Mouse (Mus musculus) cerebellum, postnatal 14 days (tissue): Measurements from ENCODE around the gene Magix.

Source experiments
- DNase-seq, 2 experiments: peaks; one replicate each; pipeline ENCODE4 v3.0.0; 2021; ENCODE audit warnings: mixed read lengths in 2 of 2

Gene Magix

DNA sequence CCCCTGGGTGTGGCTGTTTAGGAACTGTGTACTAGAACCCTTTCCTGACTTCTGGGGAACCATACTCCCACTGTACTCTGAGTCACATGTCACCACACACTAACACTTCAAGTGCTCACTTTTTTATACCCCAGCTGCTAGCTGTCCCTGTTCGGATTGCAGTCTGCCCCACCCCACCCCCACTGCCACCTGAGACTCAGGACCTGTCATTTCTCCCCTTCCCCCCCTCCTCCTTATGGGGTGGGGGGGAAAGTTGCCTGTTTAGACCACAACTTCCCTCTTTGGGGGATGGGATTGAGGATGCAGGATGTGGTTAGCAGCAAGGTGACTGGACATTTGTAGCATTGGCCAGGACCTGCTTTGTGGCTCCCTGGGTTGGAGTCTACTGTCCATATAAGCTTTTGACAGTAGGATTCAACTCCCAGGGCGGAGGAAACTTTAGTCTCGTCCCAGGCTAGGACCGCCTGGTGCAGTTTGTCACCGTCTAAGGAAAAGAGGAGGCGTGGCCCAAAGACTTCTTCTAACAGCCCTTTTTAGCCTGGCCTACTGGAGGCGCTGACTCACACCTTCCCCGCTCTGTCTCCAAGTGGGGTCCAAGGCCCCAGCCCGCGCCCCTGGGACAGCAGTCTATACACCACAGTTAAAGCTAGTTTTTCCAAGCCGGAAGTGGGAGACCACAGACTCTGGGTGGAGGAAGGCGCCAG is 7.3 kb downstream of the Magix start:
- DNase-seq, result no peak

DNA sequence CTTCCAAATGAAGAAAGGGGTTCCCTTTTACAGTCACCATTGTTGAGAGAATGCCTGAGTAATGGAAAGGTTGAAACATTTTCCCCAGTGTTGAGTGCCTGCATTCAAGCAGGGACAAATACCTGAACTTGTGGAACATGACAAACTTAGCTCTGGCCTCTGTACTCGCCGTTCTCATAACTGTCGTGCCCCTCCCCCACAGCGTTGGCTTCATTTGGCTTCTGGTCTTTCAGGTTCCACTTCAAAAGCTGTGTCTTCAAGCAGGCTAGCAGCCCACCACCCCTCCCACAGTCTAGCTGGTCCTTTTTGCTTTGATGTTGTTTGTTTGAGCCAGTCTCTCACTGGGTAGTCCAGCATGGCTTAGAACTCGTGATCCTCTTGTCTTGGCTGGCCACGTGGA is 8.3 kb downstream of the Magix start:
- peak in 1 of 2 experiments; percentile 14 for DNase-seq

DNA sequence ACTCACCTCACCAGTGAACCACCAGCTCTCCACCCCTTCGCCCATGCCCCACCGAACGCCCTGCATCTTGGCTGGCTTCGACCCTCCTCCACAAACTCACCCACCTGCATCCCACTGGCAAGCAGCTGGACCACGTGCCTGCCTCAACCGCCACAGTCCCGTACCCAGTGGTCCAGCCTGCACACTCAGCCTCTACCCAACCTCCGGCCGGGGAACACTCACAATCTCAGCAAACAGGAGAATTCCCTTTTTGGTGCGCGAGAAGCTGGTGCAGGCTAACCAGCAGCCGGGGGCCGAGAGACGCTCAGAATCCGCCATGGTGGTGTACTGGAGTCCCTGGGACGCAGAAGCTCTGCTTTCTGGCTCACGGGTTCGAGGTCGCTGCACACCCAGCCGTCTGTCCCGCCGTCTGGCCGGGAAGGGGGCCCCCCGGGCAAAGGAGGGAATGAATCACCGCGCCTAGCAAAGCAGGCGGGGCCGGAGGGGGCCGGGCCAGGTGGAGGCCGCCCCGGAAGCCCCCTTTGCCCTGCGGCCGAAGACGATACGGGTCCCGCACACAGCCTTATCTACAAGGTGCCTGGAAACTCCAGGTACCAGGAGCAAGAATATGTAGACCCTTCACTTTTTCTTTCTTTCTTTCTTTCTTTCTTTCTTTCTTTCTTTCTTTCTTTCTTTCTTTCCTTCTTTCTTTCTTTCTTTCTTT is 10.0 kb downstream of the Magix start, which contains the start of gene Plp2:
Plp2 (minus strand) TSS at position 470 of the 703 bp plus-strand sequence.
- DNase-seq, result peak; percentile 33 to 41

DNA sequence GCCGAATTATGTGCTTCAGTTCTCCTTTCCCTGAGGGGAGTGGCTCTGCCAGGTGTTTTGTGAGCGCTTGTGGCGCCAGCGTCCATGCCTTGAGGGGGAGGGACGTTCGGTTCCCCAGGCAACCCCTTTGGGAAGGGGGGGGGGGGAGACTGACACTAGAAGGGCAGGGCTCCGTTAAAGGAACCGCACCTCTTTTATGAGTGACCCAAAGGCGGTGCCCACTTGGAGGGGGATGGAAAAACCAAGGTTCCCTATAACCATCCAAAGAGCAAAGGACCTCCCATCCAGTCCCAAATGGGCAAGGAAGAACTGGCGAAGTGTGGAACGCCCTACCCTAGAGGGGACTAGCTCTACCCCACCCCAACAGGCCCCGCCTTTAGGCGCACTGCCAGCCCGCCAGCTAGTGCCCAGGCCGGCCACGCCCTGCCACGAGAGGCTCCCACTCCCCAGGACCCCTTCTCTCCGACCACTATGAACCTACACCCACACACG is 10.6 kb downstream of the Magix start:
- DNase-seq, result peak; percentile 72 to 83

DNA sequence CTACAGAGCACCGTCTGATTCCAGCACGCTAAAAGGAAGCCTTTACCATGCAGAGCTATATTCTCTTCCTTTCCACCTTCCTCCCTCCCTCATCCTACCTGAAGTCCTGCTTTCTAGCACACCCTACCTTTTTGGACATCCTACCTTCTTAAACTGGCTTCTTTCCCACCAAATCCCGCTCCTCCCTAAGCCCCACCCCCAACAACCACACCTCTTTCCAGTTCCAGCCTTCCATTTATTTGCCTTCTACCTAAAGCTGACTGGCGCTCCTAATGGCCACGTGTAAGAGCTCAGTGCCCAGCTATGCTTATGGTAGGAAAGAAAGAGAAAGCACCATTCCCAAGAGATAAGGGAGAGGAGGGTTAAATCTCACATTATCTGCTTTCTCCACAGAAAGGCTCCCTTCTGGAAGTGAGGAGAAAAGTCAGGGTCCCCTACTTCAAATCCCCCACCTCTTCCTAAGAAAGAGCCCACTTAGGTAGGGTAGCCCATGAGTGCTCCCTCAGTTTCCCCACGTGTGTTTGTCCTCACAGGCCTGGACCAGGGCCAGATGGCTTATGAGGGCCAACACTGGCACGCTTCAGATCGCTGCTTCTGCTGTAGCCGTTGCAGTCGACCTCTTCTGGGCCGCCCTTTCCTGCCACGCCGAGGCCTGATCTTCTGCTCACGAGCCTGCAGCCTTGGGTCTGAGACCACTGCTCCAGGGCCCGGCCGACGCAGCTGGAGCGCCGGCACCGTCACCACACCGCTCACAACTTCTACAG is 15.1 kb downstream of the Magix start:
- peak in 1 of 2 experiments; percentile 47 for DNase-seq

DNA sequence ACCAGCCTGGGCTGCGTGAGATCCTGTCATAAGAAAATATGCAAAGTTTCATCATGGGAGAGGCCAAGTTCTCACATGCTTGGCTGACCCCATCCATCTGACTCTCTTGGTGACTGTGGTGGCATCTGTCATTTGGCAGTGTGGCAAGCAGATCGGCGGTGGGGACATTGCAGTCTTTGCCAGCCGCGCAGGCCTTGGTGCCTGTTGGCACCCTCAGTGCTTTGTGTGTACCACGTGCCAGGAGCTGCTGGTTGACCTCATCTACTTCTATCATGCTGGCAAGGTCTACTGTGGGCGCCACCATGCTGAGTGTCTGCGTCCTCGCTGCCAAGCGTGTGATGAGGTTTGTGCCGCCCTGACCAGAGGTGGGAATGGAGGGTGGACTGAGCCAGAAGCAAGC is 16.3 kb downstream of the Magix start:
- peak; percentile 86 to 87 for DNase-seq

DNA sequence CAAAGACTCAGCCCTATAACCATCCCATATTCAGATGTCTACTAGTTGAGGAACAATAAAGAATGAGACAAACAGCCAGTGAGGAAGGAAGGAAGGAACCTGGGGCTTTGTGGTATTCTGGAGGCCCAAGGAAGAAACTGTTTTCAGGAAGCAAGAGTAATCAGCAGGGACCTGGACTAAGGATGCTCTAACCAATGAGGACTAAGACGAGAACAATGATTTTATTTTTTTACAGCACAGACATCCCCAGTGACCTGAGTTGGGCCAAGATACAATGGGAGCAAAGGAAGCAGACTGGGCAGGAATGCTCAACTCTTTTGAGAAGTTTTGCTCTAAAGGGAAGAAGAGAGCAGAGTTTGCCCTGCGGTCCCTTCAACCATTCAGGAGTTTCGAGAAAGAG is 18.1 kb downstream of the Magix start:
- no peak for DNase-seq

DNA sequence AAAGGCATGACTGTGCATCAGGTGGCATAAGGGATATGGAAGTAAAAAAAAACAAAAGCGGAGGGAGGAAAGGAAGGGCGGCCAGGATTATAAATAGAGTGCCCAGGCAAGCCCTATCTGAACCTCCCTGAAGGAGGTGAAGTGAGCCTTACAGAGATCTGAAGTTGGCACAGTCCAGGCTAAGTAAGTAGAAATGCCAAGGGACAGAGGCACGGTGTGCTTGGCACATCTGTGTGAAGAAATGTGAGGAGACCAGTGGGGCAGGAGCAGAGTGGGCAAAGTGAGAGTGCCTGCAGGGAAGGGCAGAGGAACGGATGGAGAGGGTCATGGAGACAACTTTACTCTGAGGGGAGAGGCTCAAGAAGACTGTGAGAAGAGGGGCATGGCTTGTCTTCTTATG is 20.0 kb downstream of the Magix start:
- no peak for DNase-seq

DNA sequence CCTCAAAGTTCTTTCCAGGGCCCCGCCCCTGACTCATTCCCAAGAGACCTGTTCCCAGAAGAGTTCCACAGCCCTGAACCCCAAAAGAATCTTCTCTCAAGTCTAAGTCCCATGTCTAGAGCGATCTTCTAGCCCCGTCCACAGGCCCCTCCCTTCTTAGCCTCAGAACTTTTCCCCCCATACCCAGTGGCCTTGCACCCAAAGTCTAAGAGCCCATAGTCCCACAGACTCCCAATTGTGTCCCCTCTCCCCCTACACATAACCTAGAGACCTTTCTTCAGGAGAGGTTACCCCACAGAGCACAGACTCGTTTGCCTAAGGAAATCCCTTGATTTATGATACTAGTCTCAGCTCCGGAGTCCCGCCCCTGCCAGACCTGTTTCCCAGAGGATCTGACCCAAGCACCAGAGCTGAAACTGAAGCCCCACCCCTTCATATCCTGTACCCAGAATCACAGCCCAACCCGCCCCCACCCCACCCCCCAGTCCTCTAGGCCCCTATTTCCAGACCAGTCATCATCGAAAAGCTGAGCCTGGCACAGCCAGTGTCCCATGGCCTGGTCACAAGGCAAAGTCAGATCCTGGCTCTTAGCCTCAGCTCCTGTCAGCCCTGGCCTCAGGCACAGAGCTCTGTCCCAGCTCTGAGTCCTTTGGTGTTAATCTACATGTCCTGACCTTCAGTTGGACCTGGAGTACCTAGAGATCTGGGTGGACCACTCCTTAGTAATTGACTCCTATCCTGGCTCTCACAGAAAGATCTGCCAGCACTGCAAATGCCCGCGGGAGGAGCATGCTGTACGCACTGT is 22.1 kb downstream of the Magix start:
- DNase-seq, result no peak

DNA sequence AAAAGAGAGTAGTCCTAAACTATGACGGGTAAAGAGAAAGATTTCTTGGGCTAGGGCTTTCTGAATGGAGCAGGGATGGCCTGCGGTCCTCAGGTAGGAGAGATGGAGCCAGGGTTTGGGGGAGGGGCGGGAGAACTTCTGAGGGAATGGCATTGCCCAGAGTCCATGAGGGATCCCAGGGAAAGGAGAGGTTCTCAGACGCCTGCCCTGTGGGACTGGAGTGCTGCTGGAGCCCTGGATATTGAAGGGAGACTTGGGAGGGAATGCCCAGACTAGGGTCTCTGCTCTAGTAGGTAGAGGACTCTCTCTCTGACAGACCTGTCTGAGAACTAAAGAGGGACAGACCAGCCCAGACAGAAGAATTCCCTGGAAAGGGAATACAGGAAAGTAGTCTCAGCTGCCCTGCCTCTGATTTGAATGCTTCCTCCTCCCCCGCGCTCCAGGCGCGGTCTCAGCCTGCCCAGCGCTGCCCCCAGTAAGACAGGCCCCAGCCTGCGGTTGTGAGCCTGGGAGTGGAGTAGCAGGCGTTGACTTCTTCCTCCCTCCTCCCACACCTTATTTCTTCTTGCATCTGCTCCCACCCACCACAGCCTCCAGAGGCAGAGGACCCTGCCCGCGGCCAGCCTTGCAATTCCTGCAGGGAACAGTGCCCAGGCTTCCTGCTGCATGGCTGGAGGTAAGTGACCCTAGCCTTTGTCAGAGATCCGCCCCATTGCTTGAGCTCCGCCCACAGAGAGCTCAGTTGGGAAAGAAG is 22.8 kb downstream of the Magix start:
- DNase-seq, result peak in 1 of 2 experiments; percentile 28

DNA sequence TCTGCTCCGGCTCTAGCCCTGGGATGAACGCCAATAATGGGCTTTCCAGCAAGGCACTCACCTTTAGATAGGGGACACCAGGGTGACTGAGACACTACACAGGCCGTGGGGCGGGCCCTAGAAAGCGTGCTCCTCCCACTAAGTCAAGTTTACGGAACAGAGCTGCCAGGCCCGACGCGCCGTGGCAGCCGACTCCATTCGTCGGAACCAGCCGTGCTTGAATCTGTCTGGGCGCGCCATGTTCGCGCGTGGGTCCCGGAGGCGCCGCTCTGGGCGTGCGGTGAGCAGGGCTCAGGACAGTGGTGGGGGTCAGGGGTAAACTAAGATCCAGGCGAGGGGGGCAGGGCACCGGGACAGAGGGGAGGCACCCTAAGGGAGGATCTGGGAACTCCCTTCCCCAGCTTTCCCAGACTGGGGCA is 23.8 kb downstream of the Magix start, which contains the start of gene Prickle3:
Prickle3 (plus strand) TSS at position 40 of the 419 bp plus-strand sequence.
- DNase-seq, result peak; percentile 58 to 77

DNA sequence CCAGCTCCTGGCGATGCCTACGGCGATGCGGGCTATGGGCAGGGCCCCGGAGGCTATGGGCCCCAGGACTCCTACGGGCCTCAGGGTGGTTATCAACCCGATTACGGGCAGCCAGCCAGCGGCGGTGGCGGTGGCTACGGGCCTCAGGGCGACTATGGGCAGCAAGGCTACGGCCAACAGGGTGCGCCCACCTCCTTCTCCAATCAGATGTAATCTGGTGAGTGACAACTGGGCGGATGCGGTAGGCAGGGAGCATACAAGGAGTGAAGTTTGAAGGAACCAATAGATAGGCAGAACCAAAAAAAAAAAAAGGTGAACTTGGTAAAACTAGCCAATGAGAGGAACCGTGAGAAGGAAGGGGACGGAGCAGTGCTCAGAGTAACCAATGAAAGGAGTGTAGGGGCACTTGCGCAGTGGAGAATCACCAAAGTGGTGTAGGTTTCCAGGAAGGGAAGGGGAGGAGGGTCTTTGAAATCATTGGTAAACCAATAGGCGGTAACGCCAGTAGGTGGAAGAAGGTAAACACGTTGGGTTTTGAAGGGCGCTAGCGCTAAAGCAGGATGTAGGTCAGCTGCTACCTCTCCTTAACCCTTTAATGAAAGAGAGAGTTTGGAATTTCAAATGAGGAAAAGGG is 32.3 kb downstream of the Magix start:
- DNase-seq, result peak; percentile 70 to 72

DNA sequence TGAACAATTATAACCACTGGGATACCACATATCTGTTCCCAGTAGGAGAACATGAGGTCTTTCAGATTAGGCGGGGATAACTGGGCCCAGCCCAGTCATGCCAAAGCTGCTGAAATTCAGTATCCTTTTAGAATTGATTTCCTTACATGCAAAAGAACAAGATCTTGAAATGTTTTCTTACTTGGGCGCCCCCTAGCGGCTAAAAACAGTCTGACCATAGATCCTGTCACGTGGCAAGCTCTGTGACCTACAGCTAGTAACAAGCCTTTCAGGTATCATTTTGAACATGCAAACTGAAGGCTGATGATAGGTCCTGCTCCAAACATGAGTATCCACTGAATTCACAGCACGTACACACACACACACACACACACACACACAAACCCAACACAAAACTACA is 35.7 kb downstream of the Magix start:
- DNase-seq, result peak; percentile 86 to 91

DNA sequence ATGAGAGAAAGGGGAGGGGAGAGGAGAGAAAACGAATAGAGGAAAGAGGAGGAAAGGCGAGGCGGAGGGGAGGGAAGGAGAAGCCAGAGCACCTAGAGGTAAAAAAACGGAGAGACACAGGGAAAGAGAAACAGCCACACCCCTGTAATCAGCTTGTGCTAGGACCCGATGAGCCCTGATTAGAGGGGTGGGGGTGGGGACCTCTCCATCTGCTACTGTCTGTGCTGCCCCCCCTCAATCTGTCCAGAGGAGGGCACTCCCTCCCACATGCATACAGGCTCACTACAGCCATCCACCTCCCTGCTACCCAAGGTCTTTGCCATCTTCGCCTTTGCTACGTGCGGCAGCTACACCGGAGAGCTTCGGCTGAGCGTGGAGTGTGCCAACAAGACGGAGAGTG is 40.3 kb downstream of the Magix start:
- DNase-seq, result peak; percentile 41 to 47

DNA sequence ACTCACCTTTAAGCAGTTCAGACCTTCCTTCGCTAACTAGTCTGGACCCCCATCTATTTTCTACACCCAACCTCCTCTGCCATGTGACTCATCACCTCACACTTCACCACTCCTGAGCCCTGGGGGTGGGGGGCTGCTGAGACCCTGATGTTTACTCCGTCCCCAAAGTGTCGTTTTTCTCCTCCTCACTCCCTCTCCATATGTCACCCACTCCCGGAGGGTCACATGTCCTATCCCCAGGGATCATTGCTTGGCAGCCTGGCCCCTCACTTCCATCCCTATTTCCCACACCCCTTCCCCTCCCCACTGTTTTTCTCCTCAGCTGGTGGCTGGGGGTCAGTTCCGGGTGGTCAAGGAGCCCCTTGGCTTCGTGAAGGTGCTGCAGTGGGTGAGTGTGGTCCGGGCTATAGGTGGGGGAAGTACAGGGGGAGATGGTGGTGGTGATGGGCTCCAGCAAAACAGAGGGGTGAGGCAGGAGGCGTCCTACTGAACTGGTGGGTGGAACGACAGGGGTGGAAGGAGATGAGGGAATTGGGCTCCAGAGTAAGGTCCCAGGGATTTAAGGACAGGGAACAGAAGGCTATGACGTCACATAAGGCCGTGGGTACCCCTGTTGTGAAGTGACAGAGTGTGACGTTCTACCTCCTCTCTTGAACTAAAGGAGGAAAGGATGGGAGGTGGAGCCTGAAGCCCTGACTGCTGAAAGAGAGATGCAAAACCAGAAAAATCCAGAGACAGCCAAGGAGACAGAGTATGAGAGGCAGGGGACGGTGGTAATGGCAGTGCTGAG is 41.3 kb downstream of the Magix start:
- DNase-seq, result peak; percentile 59 to 67

DNA sequence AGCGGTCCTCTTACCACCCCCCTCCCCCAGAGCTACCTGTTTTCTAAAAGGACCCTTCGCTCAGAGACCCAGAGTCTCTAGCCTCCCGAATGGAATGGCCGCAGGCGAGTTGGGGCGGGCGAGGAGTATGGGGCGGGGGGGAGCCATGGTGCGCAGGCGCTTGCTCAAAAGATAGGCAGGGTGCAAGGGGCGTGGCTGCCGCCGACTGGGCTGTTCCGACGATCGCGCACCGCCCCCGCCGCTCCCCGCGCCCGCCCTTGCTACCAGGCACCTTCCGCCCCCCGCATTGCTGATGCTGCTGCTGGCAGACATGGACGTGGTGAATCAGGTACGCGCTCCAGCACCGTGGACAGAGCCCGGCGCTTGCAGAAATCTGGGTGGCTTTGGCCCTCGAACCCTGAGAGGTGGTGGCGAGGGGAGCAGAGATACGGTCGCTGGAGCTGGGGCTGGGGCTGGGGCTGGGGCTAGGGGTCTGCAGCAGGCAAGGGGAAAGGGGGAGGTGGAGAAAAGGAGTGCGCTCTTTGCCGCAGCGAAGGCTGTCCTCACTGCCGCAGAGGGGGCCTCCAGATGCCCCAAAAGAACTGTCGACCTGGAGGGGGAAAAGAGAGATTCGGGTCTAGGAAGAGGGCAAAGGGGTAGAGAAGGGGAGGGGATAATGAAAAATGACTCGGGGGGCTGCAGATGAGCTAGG is 42.5 kb downstream of the Magix start, which contains the start of gene Syp:
Syp (plus strand) TSS at position 71 of the 691 bp plus-strand sequence.
- DNase-seq, result peak; percentile 96 to 97

DNA sequence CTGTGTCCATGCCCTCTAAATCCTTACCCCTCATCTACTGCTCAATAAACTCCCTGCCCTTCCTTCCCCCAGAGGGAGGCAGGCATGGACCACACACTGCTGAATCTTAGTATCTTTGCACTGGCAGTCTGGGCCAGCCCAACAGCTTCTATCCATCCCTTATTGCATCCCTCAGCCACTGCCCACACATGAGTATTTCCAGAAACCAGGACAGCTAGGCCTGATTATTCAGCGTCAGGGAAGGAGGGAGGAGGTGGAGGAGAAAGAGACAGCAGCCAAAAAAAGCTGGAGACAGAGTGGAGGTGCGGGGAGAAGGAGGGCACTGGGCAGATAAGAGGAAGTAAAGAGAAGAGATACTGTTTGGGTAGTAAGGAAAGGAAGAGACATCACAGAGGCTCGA is 46.0 kb downstream of the Magix start:
- DNase-seq, result no peak

DNA sequence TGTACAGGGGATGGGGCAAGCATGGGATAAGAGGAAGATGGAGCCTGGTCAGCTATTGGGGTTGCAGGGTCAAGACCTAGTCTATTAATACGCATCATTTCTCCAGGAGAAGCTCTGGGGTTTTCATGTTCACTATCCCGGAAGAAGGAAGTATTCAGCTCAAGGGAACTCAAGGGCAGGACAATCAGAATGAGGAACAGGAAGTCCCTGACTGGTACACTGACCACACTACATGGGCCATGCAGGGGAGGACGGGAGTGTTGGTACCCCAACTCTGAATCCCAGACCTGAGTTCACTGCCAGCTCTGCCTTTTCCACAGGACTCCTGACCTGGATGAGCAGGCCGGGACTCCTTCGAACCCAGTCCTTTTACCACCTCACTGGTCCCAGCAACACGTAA is 48.5 kb downstream of the Magix start:
- no peak for DNase-seq
